Mouse (Mus musculus): ENCODE measurements around the gene Slc9a6. TPM values are rescaled to one million over a fixed set of nuclear protein-coding genes. Genes with fewer than 3 reads are reported as not detected.

Gene Slc9a6
- total RNA-seq, 4 experiments from 2014 or later, result 23.4 to 28.6 (median 26.0) TPM

GRCm38 (mm10) chrX:56665226-56665973 lies 55.8 kb downstream of the Slc9a6 start:
- DNase-seq (ENCODE audit: low spot score), result no peak

- no peak for DNase-seq (ENCODE audit: low spot score)
These were observed 57.7 kb downstream of the Slc9a6 start for GRCm38 (mm10) chrX:56667296-56667695.

GRCm38 (mm10) chrX:56668051-56668450 lies 58.5 kb downstream of the Slc9a6 start:
- no peak for DNase-seq (ENCODE audit: low spot score)

GRCm38 (mm10) chrX:56668501-56668900 lies 58.9 kb downstream of the Slc9a6 start:
- no peak for DNase-seq (ENCODE audit: low spot score)

- no peak for DNase-seq (ENCODE audit: low spot score)
These were observed 66.0 kb downstream of the Slc9a6 start for GRCm38 (mm10) chrX:56675556-56675955.

DNA sequence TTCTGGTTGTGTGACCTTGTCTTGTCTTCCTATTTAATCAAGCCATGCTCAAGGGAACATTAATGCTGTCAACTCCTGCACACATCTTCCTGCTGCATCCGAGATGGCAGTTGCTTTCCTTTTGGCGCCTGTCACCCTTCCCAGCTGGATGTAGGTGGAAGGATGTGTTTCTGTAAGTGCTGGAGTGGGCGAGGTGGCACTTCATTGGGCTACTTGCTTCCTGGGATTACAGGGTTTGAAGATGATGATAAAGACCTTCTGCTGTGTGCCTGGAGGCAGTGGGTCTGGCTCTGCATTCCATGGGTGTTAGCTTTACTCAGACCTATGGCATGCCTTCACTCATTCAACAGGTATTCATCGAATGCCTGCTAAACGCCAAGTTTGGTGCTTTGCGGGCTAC lies 68.2 kb downstream of the Slc9a6 start:
- DNase-seq (ENCODE audit: low spot score), result no peak

GRCm38 (mm10) chrX:56679066-56679465 lies 69.5 kb downstream of the Slc9a6 start:
- no peak for DNase-seq (ENCODE audit: low spot score)

- no peak for DNase-seq (ENCODE audit: low spot score)
These were observed 72.7 kb downstream of the Slc9a6 start for GRCm38 (mm10) chrX:56682156-56682720.

- no peak for DNase-seq (ENCODE audit: low spot score)
These were observed 74.0 kb downstream of the Slc9a6 start for GRCm38 (mm10) chrX:56683521-56683920.

GRCm38 (mm10) chrX:56692554-56692953 lies 83.0 kb downstream of the Slc9a6 start:
- DNase-seq (ENCODE audit: low spot score), result no peak

GRCm38 (mm10) chrX:56694539-56694938 lies 85.0 kb downstream of the Slc9a6 start:
- no peak for DNase-seq (ENCODE audit: low spot score)

GRCm38 (mm10) chrX:56697199-56697780 lies 87.7 kb downstream of the Slc9a6 start:
- DNase-seq (ENCODE audit: low spot score), result no peak

DNA sequence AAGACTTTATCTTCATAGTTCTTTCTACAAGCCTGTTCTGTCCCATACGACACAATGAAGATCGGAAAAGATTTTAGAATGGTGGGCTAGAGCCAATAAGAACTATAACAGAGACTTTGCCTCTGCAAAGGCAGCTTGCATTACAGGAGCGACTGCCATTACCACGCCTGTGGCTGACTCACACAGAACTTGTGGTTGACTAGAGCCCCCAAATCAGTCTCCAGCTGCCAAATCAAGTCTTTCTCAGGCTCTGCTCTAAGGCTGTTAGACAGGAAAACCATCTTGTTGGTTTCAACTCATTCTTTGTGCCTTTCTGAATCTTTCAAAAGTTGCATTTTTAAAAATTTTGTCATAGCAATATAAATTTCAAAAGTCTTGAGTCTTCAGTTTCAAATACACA lies 88.3 kb downstream of the Slc9a6 start:
- DNase-seq (ENCODE audit: low spot score), result no peak

GRCm38 (mm10) chrX:56701261-56701660 lies 91.7 kb downstream of the Slc9a6 start:
- no peak for DNase-seq (ENCODE audit: low spot score)

DNA sequence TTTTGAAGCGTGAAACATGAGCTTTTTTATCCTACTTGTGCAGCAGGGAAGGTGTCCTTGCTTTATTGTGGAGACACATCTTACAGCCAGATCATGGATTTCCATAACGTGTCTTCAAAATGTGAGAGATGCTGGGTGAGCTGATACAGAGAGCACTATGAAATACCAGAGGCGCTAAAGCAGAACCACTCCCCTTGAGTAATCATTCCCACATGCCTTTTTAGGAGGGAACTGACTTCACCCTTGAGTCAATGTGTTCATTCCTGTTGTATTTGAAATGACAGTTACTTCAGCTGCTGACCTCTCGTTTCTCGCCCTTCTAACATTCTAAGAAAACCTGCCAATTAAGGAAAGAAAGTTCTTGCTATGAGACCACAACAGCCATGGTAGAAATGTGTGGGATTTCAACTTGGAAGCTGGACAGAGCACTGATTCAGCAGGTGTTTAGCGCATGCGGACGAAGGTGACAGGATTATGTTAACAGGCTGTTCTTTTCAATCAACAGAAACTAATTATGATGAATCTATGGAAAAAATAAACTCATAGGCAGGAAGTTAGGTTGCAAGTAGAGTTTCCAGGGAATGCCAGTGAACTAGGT lies 94.5 kb downstream of the Slc9a6 start:
- DNase-seq (ENCODE audit: low spot score), result no peak

GRCm38 (mm10) chrX:56708592-56709370 lies 99.2 kb downstream of the Slc9a6 start:
- DNase-seq (ENCODE audit: low spot score), result no peak

GRCm38 (mm10) chrX:56710522-56710921 lies 101.0 kb downstream of the Slc9a6 start:
- no peak for DNase-seq (ENCODE audit: low spot score)

GRCm38 (mm10) chrX:56712666-56713065 lies 103.1 kb downstream of the Slc9a6 start:
- DNase-seq (ENCODE audit: low spot score), result no peak
